Mouse (Mus musculus): ENCODE data around the gene Ccnj.

Ccnj gene

DNA sequence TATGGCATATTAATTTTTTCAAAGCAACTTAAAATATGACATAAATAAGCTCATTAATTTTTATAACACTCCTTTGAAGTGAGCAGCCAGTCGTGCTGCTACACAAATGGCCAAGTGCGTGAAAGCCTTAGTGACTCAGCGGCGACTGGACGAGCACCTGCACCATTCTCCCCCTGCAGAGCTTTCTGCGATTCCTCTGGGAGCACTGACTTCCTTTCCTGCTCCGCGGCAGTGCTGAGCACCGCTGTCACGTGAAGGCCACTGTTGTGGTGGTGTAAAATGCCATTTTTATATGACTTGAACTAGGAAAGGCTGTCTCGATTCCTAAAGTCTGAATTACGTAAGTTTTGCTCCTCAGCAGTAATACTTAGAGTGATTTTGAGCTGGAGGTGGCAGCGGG, 10.5 kb downstream of the Ccnj start:
- no peak for DNase-seq (ENCODE audit: low read depth, low spot score)

DNA sequence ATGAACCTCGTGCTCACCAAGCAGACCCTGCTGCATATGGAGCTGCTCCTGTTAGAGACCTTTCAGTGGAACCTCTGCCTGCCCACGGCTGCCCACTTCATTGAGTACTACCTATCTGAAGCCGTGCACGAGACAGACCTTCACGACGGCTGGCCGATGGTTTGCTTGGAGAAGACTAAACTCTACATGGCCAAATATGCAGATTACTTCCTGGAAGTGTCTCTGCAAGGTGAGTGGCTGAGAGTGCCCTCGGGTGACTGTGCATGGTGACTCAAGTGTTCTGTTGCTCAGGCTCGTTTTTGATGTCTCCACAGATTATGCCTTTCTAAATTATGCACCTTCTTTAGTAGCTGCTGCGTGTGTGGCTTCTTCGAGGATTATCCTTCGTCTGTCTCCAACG, 13.7 kb downstream of the Ccnj start:
- no peak for DNase-seq (ENCODE audit: low read depth, low spot score)

DNA sequence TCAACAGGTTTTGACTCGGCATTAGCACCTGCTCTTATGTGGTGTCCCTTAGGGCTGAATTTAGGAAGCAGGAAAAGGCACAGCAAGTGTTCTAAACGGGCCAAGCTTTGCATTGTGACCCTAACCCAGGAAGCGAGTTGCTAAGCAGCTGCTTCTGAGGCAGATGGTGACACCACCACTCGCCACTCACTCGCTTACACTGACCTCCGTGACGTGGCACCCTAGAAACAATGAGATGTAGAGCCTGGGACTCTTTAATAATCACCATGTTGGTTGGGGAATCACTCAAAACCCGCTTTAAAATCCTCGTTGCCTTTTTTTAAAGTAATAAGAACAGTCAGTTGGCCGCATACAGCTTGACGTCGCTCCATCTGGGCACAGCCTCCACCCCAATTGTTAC, 18.3 kb downstream of the Ccnj start:
- DNase-seq (ENCODE audit: low read depth, low spot score): no peak

DNA sequence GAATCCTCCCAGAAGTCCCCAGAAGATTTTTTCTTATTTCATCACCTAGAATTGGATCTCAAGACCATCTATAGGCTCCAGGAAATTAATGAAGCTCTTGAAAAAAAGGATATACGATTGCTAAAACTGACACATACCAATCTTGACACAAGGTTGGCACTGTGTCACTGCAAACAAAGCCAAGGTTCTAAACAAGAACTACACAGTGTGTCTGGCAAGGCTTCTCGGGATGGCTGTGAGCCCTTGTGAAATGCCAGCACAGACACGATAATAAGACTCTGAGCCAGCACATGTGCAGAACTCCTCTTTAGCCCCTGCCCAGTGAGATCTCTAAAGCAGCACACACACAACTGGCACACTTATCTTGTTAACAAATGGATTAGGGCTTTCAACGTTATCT, 28.5 kb downstream of the Ccnj start:
- DNase-seq (ENCODE audit: low read depth, low spot score): no peak

DNA sequence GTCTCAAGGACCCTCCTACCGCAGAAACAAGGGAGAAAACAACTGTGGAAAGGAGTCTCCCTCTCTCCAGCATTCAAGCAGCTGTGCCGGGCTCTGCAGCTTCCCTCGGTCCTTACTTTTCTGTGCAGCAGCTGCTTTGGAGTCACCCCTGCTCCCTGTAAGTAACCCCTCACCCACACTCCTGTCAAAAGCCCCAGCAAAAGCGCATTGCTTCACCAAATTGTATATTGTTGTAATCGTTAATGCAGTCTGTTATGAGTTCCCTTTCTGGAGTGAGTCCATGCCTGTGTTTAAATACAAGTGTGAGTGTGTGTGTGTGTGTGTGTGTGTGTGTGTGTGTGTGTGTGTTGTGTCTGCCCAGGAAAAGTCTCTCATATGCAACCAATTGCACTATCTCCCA, 37.2 kb downstream of the Ccnj start:
- peak; percentile 9 for DNase-seq (ENCODE audit: low read depth, low spot score)

DNA sequence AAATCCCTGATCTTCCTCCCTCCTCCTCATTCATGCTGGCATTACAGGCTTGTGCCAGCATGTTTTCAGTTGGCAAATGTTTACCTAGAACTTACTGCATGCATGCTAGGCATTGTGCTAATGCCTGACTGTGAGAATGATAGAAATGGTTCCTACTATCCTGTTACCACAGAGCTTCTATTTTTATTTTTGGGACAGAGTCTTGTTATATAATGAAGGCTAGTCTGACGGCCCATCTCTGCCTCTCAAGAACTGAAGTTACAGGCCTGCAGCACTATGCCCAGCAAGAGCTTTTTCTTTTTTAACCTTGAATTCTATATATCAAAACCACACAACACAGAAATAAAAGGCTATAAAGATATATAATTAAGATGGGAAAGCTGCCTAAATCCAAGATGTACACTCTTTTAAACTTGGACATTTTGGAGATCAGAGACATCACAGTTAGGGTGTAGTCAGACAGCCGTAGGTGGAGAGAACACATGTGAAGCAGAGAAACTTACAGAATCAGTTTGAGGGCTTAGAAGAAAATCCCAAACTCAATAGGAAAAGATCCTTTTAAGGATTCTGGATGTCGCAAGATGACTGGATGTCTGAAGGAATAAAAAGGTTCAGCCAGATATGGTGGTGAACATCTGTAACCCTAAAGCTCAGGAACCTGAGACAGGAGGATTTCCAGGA, 38.5 kb downstream of the Ccnj start:
- DNase-seq (ENCODE audit: low read depth, low spot score): no peak

DNA sequence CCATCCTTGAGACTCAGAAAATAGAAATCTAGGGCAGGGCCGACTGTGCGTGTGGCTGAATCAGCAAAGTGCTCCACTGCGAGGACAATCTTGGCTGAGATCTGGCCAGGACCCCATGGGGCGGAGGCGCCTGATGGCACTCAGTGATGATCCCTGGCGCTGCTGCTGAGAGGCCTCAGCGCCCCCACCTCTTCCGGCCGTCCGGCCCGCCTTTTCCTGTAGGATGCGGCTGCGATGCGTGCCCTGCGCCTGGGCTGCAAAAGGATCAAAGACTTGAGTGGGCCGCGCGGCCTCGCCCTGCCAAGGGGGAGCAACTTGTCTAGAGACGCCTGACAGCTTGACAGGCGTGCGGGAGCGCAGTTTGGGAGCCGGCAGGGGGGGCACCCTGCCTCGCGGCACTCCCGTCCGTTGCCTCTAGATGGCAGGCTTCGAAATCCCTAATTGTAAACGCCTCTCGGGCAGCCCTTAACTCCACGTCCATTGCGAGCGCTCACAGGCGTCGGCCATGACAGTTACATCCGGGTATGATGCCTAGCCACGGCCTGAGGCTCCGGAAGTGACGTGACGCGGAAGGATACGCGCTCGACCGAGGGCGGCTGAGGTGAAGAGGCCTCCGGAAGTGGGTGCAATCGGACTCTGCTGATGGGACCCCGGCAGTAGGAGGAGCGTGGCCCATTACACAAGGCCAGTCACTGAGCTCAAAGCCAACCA, 42.0 kb downstream of the Ccnj start:
- peak; percentile 99 for DNase-seq (ENCODE audit: low read depth, low spot score)

DNA sequence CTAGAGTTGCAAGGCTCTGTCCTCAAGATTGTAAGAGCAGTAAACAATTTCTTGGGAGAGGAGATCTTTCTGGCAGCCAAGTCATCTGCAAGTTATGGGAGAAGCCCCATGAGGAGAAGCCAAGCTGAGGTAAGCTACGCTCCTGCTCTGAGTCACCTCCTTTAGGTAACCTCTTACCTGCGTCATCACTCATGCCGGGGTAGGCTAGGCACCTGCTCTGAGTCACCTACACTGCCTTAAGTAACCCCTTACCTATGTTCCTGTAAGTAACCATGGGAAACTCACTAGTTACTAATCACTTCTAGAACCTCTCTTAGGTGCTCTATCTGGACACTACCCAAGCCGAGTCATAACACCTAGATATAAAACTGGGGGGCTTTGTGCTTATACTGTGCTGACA, 50.6 kb downstream of the Ccnj start:
- DNase-seq (ENCODE audit: low read depth, low spot score): no peak

DNA sequence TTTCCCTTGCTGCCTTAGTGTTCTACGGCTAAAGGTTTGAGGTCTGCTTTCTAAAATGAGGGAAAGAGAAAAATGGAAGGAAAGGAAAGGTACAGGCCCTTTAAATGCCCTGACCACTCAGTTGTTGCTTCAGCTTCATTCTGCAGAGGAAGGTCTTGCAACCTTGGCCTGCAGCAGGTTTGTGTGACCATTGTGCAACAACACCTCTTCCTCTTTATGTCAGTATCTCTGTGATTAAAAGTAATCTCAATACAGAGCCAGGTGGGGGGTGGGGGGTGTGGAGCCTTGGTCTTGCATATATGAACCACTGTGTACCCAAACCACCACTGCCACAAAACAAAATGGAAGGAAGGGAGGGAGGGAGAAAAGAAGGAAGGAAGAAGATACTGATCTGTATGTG, 57.8 kb downstream of the Ccnj start:
- DNase-seq (ENCODE audit: low read depth, low spot score): no peak

DNA sequence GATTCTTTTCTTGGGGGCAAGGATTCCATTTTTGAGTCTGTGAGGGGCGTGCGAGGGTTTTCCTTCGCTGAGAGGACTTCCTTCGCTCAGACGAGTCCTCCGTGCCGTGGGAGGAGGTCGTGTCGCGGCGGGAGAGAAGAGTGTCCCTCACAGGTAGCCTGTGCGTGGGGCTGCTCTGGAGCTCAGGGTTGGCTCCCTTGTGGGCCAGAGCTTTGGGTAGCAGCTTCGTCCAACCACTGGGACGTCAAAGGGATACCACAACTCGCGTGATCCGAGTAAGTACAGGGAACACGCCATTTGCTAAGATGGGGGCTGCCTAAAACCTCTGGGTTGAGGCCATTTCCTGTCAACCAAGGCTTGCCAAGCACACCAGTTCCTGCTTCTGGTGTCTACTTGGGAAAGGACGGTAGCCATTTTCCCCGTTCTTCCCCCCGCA, 63.0 kb downstream of the Ccnj start:
- DNase-seq (ENCODE audit: low read depth, low spot score): peak; percentile 62

DNA sequence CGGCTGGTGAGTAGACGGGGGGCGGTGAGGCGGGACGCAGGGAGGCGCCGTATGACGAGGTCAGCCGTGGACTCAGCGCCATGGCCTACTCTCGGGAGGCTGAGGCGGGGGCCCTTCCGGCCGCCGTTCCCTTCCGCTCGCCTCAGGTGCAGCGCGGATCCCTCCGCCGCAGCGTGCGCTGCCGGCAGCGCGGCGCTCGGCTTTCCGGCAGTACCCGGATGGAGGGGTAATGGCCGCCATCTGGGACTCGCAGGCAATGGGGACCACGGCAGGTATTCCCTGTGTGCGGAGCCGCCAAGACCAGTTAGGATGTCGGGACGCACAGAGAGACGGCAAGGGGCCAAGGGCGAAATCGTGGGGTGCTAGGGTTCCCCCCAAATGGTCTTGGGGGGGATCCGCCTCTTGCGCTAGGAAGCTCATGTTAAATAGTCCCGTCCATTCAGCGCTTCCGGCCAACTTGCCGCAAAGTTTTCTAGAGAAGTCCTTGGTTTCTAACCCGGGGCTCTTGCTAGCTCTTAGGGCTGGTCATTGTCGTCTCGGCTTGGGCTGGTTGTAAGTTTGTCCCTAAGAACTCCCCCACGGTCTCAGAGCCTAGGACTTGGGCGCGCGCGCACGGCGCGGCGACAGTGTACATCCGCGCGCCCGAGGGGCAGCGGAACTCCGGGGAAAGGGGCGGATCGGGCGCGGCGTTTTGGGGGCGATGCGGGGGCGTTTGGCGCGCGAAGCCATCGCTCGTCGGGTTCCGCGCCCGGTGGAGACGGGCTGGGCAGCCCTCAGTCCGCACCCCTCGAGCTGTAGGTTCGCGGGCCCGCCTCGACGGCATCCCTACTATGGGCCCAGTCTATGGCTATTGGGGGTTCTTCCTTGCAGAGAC, 63.7 kb downstream of the Ccnj start, which contains the start of gene Zfp518a:
Gene Zfp518a (plus strand): TSS at position 187 of the 874 bp plus-strand sequence.
- DNase-seq (ENCODE audit: low read depth, low spot score): peak; percentile 90

DNA sequence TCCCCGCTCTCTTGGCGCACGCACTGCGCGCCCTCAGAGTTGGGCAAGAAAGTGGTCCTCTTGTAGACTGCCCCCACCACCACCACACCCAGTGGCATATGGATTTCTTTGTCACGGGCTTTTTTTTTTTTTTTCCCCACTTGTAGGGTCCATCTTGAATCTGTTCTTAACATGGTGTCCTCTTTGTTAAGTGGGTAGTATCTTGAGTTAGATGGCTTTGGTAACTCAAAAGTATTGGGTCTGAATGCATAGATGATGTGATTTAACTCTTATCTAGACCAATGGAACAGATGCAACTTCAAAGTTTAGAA, 64.3 kb downstream of the Ccnj start:
- peak; percentile 70 for DNase-seq (ENCODE audit: low read depth, low spot score)
